Mouse (Mus musculus) bone marrow, adult 2 months (tissue): ENCODE measurements at regions not wholly inside any gene's neighbourhood (a gene's known extent, or its start where the extent isn't known, plus 50 kb on each side); places are given as distances from the start of the nearest gene placed in this dataset.

ENCODE experiments used
- CTCF ChIP-seq: fragments of 200-500 bp; IDR thresholded peaks from 2 replicates; pipeline ENCODE4 v1.5.1; 2011; ENCODE audit warnings: low read length, control low read depth; ENCODE audit not compliant: control insufficient read depth, insufficient read depth
- POLR2A ChIP-seq: fragments of 200-500 bp; IDR thresholded peaks from 2 replicates; pipeline ENCODE4 v1.6.1; 2011; ENCODE audit warnings: low read depth, mild to moderate bottlenecking, control low read depth, low read length, borderline replicate concordance; ENCODE audit not compliant: control insufficient read depth

DNA sequence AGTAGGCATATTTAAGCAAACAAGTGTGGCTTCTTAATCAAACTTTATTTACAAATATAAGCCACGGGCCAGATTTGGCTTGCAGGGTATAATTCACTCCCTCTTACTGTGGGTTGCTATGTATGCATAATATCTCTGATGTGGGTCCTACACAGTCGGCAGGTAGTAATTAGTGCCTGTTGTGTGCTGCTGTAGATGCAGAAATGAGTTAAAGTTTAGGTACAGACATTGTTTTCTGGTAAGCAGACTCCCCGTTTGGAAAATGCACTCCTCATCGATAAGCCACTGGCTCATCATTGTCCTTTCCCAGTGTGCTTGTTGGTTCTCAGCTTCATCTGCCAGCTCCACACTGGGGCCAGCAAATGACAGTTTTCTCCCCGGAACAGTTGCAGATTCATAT lies 113.4 kb upstream of the Lyplal1 start:
- TF ChIP-seq CTCF (no peak), POLR2A (no peak)
